Mouse (Mus musculus) hindbrain, embryonic 16.5 days (tissue): ENCODE results near the gene Clcnkb. TPM values are rescaled to one million over a fixed set of nuclear protein-coding genes. Genes with fewer than 3 reads are reported as not detected.

Experiments used
- ATAC-seq: fragments of 200-750 bp; cut with Nextera tagmentation; 2 replicates; pipeline ENCODE4 v1.8.0; 2017; ENCODE audit warnings: moderate TSS enrichment, moderate library complexity
- H3K27ac ChIP-seq: fragments of 300-500 bp; sonication (generic); 2 replicates; pipeline ENCODE4 v1.5.1; 2014; ENCODE audit warnings: low read depth, mild to moderate bottlenecking, control low read depth, low read length, moderate library complexity
- H3K27me3 ChIP-seq: fragments of 300-500 bp; sonication (generic); replicated peaks from 2 replicates; pipeline ENCODE4 v1.6.1; 2014; ENCODE audit warnings: low read length; ENCODE audit not compliant: control insufficient read depth, insufficient read depth
- H3K36me3 ChIP-seq: fragments of 300-500 bp; sonication (generic); 2 replicates; pipeline ENCODE4 v1.6.1; 2014; ENCODE audit warnings: mild to moderate bottlenecking, low read length, moderate library complexity, mixed read lengths; ENCODE audit not compliant: control insufficient read depth, insufficient read depth
- H3K4me1 ChIP-seq: fragments of 300-500 bp; sonication (generic); 2 replicates; pipeline ENCODE4 v1.6.1; 2014; ENCODE audit warnings: low read depth, low read length; ENCODE audit not compliant: control insufficient read depth, insufficient read depth
- H3K4me2 ChIP-seq: fragments of 300-500 bp; sonication (generic); 2 replicates; pipeline ENCODE4 v1.6.1; 2014; ENCODE audit warnings: mild to moderate bottlenecking, low read length, control low read depth, moderate library complexity
- H3K4me3 ChIP-seq: fragments of 300-500 bp; sonication (generic); 2 replicates; pipeline ENCODE4 v1.5.1; 2014; ENCODE audit warnings: mild to moderate bottlenecking, low read length, control low read depth, moderate library complexity
- H3K9ac ChIP-seq: fragments of 300-500 bp; sonication (generic); 2 replicates; pipeline ENCODE4 v1.6.1; 2014; ENCODE audit warnings: low read depth, mild to moderate bottlenecking, control low read depth, low read length, moderate library complexity
- H3K9me3 ChIP-seq: fragments of 300-500 bp; sonication (generic); 2 replicates; pipeline ENCODE4 v1.6.1; 2014; ENCODE audit warnings: mild to moderate bottlenecking, low read length, moderate library complexity; ENCODE audit not compliant: control insufficient read depth
- WGBS: fragments of 180-500 bp; shearing (Covaris S2); extraction: QIAGEN DNeasy Blood & Tissue Kit; methylation state at CpG from one replicate; pipeline ENCODE4 v1.1.7; 2014; 5-methylcytosine and 5-hydroxymethylcytosine counted together
- polyA plus RNA-seq: library from polyadenylated mRNA; unstranded; fragments of >200 nt; fragmentation: Nextera tagmentation; extraction: Ambion mirVana; gene quantifications from 2 replicates; pipeline ENCODE4 v1.2.1, GENCODE M21; 2015

Gene Clcnkb
- polyA plus RNA-seq, 1 experiment from 2014 or later = not detected

- H3K9ac ChIP-seq = no peak within 1 kb of the TSS
- no peak within 1 kb of the TSS for H3K4me2 ChIP-seq
- no peaks in the 10 kb centered on the region for H3K27me3 ChIP-seq
- H3K4me3 ChIP-seq = no peak within 1 kb of the TSS
- H3K36me3 ChIP-seq = no peaks in the 10 kb centered on the region
- WGBS = 63% methylated on average over 9 of the region's 9 CpGs
- no peak for ATAC-seq
- H3K27ac ChIP-seq = no peak within 1 kb of the TSS
- peaks cover 3% of the 10 kb centered on the region; the same call in 1 of the 2 replicates for H3K4me1 ChIP-seq
- H3K9me3 ChIP-seq = no peaks in the 10 kb centered on the region
Measured at GRCm38 (mm10) chr4:141420192-141420829, 4.5 kb upstream of the Clcnkb start, which contains the start of gene Hspb7. Gene Hspb7 (plus strand): TSS chr4:141420779.

GRCm38 (mm10) chr4:141419398-141420191, 3.8 kb upstream of the Clcnkb start:
- H3K4me1 ChIP-seq = no peaks in the 10 kb centered on the region
- H3K4me3 ChIP-seq = no peak overlapping the region
- ATAC-seq = no peak
- no peaks in the 10 kb centered on the region for H3K27me3 ChIP-seq
- no peak overlapping the region for H3K27ac ChIP-seq
- H3K9me3 ChIP-seq = no peaks in the 10 kb centered on the region
- no peaks in the 10 kb centered on the region for H3K36me3 ChIP-seq
- H3K9ac ChIP-seq = no peak overlapping the region
- no peak overlapping the region for H3K4me2 ChIP-seq
- WGBS = 65% methylated on average over 27 of the region's 27 CpGs

GRCm38 (mm10) chr4:141411430-141411992, 4.3 kb downstream of the Clcnkb start:
- WGBS = 19% methylated on average over 22 of the region's 22 CpGs
- H3K9me3 ChIP-seq = no peaks in the 10 kb centered on the region
- no peak for ATAC-seq
- no peak overlapping the region for H3K9ac ChIP-seq
- no peaks in the 10 kb centered on the region for H3K4me1 ChIP-seq
- no peaks in the 10 kb centered on the region for H3K36me3 ChIP-seq
- no peak overlapping the region for H3K4me2 ChIP-seq
- no peaks in the 10 kb centered on the region for H3K27me3 ChIP-seq
- H3K4me3 ChIP-seq = no peak overlapping the region
- no peak overlapping the region for H3K27ac ChIP-seq

- 0 out of 2 replicates have a peak, but pooled peaks cover 2% of the 10 kb centered on the region for H3K27me3 ChIP-seq
- WGBS = 93% methylated on average over 3 of the region's 3 CpGs
- H3K4me1 ChIP-seq = no peaks in the 10 kb centered on the region
- no peak overlapping the region for H3K27ac ChIP-seq
- no peak overlapping the region for H3K9ac ChIP-seq
- no peaks in the 10 kb centered on the region for H3K36me3 ChIP-seq
- ATAC-seq = no peak
- no peaks in the 10 kb centered on the region for H3K9me3 ChIP-seq
- H3K4me3 ChIP-seq = no peak overlapping the region
- H3K4me2 ChIP-seq = no peak overlapping the region
Measured at GRCm38 (mm10) chr4:141408577-141408976, 7.2 kb downstream of the Clcnkb start.

GRCm38 (mm10) chr4:141406516-141407299, 9.1 kb downstream of the Clcnkb start:
- Histone ChIP-seq H3K36me3 (no peaks in the 10 kb centered on the region), H3K9ac (no peak overlapping the region), H3K27ac (no peak overlapping the region), H3K27me3 (0 out of 2 replicates have a peak, but pooled peaks cover 2% of the 10 kb centered on the region), H3K4me1 (no peaks in the 10 kb centered on the region), H3K4me2 (no peak overlapping the region), H3K9me3 (no peaks in the 10 kb centered on the region), H3K4me3 (no peak overlapping the region)
- ATAC-seq = no peak
- 49% methylated on average over 12 of the region's 14 CpGs for WGBS

- ATAC-seq = no peak
- no peaks in the 10 kb centered on the region for H3K4me1 ChIP-seq
- H3K4me3 ChIP-seq = no peak overlapping the region
- H3K27ac ChIP-seq = no peak overlapping the region
- H3K9me3 ChIP-seq = no peaks in the 10 kb centered on the region
- no peak overlapping the region for H3K9ac ChIP-seq
- H3K36me3 ChIP-seq = no peaks in the 10 kb centered on the region
- 0 out of 2 replicates have a peak, but pooled peaks cover 2% of the 10 kb centered on the region for H3K27me3 ChIP-seq
- 85% methylated on average over 3 of the region's 3 CpGs for WGBS
- H3K4me2 ChIP-seq = no peak overlapping the region
Measured at GRCm38 (mm10) chr4:141405314-141405622, 10.5 kb downstream of the Clcnkb start.

GRCm38 (mm10) chr4:141404518-141405313, 11.1 kb downstream of the Clcnkb start:
- Histone ChIP-seq H3K4me1 (no peaks in the 10 kb centered on the region), H3K36me3 (no peaks in the 10 kb centered on the region), H3K9me3 (no peaks in the 10 kb centered on the region), H3K4me2 (peak overlapping the region; percentile 44), H3K9ac (peak overlapping the region; percentile 31), H3K27me3 (0 out of 2 replicates have a peak, but pooled peaks cover 2% of the 10 kb centered on the region), H3K27ac (no peak overlapping the region), H3K4me3 (no peak overlapping the region)
- peak; percentile 90 for ATAC-seq
- WGBS = 16% methylated on average over 15 of the region's 15 CpGs

GRCm38 (mm10) chr4:141400171-141400570, 15.6 kb downstream of the Clcnkb start:
- Histone ChIP-seq H3K9me3 (no peaks in the 10 kb centered on the region), H3K27ac (no peak overlapping the region), H3K36me3 (no peaks in the 10 kb centered on the region), H3K4me2 (no peak overlapping the region), H3K9ac (no peak overlapping the region), H3K27me3 (0 out of 2 replicates have a peak, but pooled peaks cover 2% of the 10 kb centered on the region), H3K4me3 (no peak overlapping the region), H3K4me1 (no peaks in the 10 kb centered on the region)
- ATAC-seq = no peak
- 90% methylated on average over 15 of the region's 15 CpGs for WGBS
